10 mouse cellular contexts compared by ENCODE assay signal in genomic region chr16:20095966-20096365, GRCm38 (mm10). TPM values are rescaled to one million over a fixed set of nuclear protein-coding genes. Genes with fewer than 3 reads are reported as not detected.
DNase-seq lines count a peak whose midpoint lies in the region; ATAC-seq and TF ChIP-seq lines count a peak whose summit lies in the region.
"Had no signal": no experiment of that assay in that cellular context is flagged by ENCODE, and none has a peak within 500 bp of the region (broad histone marks: within the 10 kb centered on the region; RNA-seq: fewer than 3 reads in every experiment).

No protein-coding gene starts in this region.

- no peak for ATAC-seq in kidney, embryonic 15.5 days (replicated peaks; ENCODE audit: low FRiP score)

- no peaks in the 10 kb centered on the region for H3K9me3 ChIP-seq in kidney, embryonic 15.5 days (replicated peaks)
- H3K9me3 ChIP-seq: embryonic facial prominence, embryonic 12.5 days; midbrain, embryonic 12.5 days had no signal

- H3K9ac ChIP-seq in kidney, embryonic 15.5 days: no peak overlapping the region
- H3K9ac ChIP-seq: embryonic facial prominence, embryonic 12.5 days; midbrain, embryonic 12.5 days had no signal

- H3K36me3 ChIP-seq in kidney, embryonic 15.5 days: 0 out of 2 replicates have a peak, but pooled peaks cover 3% of the 10 kb centered on the region
- H3K36me3 ChIP-seq: embryonic facial prominence, embryonic 12.5 days; midbrain, embryonic 12.5 days had no signal

- no peak overlapping the region for H3K4me2 ChIP-seq in kidney, embryonic 15.5 days
- H3K4me2 ChIP-seq: embryonic facial prominence, embryonic 12.5 days; midbrain, embryonic 12.5 days had no signal

- peak; percentile 13; the same call in 1 of the 2 replicates for TF ChIP-seq CTCF in bone marrow macrophage, adult 2 months (IDR thresholded peaks at IDR 0.05; ENCODE audit: low read depth, low read length)

- no peak overlapping the region for H3K27ac ChIP-seq in kidney, embryonic 15.5 days
- H3K27ac ChIP-seq in bone marrow macrophage, adult 2 months (ENCODE audit: insufficient read depth, low read depth, low read length): no peak overlapping the region
- H3K27ac ChIP-seq: midbrain, embryonic 12.5 days had no signal

- no peak for TF ChIP-seq POLR2A in bone marrow macrophage, adult 2 months (IDR thresholded peaks at IDR 0.05; ENCODE audit: borderline replicate concordance, low read depth, low read length)

- peak; percentile 23 for DNase-seq in cerebellum, adult 11-12 months
- no peak for DNase-seq in cerebellum, postnatal 36 days
- peak; percentile 36 for DNase-seq in kidney, adult 9 months
- DNase-seq in 3T3-L1 (ENCODE audit: low read depth, low spot score): peak; percentile 66
- no peak for DNase-seq in testis, postnatal 14 days (ENCODE audit: low spot score)
- DNase-seq in gastrocnemius, adult 18-20 months (ENCODE audit: low spot score): no peak

- H3K4me1 ChIP-seq in kidney, embryonic 15.5 days: peaks cover 9% of the 10 kb centered on the region; the same call in 1 of the 2 replicates
- H3K4me1 ChIP-seq in bone marrow macrophage, adult 2 months (ENCODE audit: control insufficient read depth, insufficient read depth, low read length): peaks cover 8% of the 10 kb centered on the region
- H3K4me1 ChIP-seq: embryonic facial prominence, embryonic 12.5 days had no signal

- H3K27me3 ChIP-seq in kidney, embryonic 15.5 days: no peaks in the 10 kb centered on the region
- H3K27me3 ChIP-seq: embryonic facial prominence, embryonic 12.5 days; midbrain, embryonic 12.5 days had no signal

- no peak overlapping the region for H3K4me3 ChIP-seq in kidney, embryonic 15.5 days (replicated peaks)
- H3K4me3 ChIP-seq in bone marrow macrophage, adult 2 months (ENCODE audit: insufficient read depth, low read length): no peak overlapping the region
- H3K4me3 ChIP-seq: embryonic facial prominence, embryonic 12.5 days; midbrain, embryonic 12.5 days had no signal

- 71% methylated on average over 2 of the region's 2 CpGs for WGBS in kidney, embryonic 15.5 days

RNA-seq across cellular contexts. Expression of gene Klhl24, which starts 1.4 kb away (rescaled TPM):
- 32.2 and 33.6 TPM in 2 replicates for polyA plus RNA-seq in kidney, embryonic 15.5 days (2015; fragmentation: Nextera tagmentation; extraction: Ambion mirVana)
- 75.5 and 95.2 TPM in 2 replicates for polyA plus RNA-seq in bone marrow macrophage, adult 2 months (2012; ENCODE audit: insufficient read depth, insufficient read length, missing spikeins)
- total RNA-seq in gastrocnemius, adult 18-20 months (2021): 100 to 1,000 TPM; 164 to 165 TPM

RNA-seq across cellular contexts. Expression of gene Yeats2, which starts 44.9 kb away (rescaled TPM):
- polyA plus RNA-seq in kidney, embryonic 15.5 days (2015; fragmentation: Nextera tagmentation; extraction: Ambion mirVana): 36.0 and 37.6 TPM in 2 replicates
- 15.1 and 19.4 TPM in 2 replicates for polyA plus RNA-seq in bone marrow macrophage, adult 2 months (2012; ENCODE audit: insufficient read depth, insufficient read length, missing spikeins)
- 1 to 10 TPM; 3.3 to 3.7 TPM for total RNA-seq in gastrocnemius, adult 18-20 months (2021)

Comparison
In these comparisons a context has a peak if more than half of its experiments do, and no peak if none do; other contexts are left out.
1. DNase-seq: peak in cerebellum, adult 11-12 months (single experiment), kidney, adult 9 months (single experiment) and 3T3-L1 (single experiment); none in cerebellum, postnatal 36 days (0 of 2), testis, postnatal 14 days (single experiment) and gastrocnemius, adult 18-20 months (single experiment).